Mouse (Mus musculus): ENCODE results near the gene C2cd2. TPM values are rescaled to one million over a fixed set of nuclear protein-coding genes. Genes with fewer than 3 reads are reported as not detected.

C2cd2 gene
- polyA plus RNA-seq, 1 experiment from 2014 or later = 11.7 TPM

DNA sequence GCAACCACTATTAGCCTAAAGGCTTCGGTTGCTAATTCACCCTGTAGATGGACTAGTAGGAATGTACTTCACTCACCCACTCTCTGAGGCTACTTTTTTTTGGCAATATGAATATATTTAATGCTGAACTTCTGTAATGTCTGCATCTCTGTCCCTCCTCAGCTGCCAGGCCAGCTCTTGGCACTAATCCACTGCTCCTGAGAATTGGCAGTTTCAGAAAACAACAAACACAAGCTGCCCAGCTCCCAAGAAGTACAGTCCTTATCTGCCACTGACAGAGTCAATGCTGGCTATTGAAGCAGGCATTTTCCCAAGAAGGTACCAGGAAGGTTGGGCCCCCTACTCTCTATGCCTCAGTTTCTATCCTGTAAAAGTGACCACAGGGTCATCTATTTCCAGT is 53.0 kb downstream of the C2cd2 start:
- H3K27ac ChIP-seq (ENCODE audit: low read length) = no peak overlapping the region
- no peak overlapping the region for H3K4me2 ChIP-seq (ENCODE audit: low read length)
- 94% methylated on average over 1 of the region's 1 CpGs for WGBS
- H3K9ac ChIP-seq (ENCODE audit: low read depth, low read length) = no peak overlapping the region
- no peak for ATAC-seq
- no peak overlapping the region for H3K4me3 ChIP-seq (ENCODE audit: low read depth, low read length)
- 0 out of 2 replicates have a peak, but pooled peaks cover 2% of the 10 kb centered on the region for H3K36me3 ChIP-seq (ENCODE audit: control insufficient read depth, insufficient read depth, low read length)
- H3K9me3 ChIP-seq (replicated peaks; ENCODE audit: control insufficient read depth, low read length, poor library complexity, severe bottlenecking) = no peaks in the 10 kb centered on the region
- H3K27me3 ChIP-seq (ENCODE audit: control insufficient read depth, insufficient read depth, low read depth, low read length) = no peaks in the 10 kb centered on the region
- no peaks in the 10 kb centered on the region for H3K4me1 ChIP-seq (ENCODE audit: control insufficient read depth, insufficient read depth, low read length)

DNA sequence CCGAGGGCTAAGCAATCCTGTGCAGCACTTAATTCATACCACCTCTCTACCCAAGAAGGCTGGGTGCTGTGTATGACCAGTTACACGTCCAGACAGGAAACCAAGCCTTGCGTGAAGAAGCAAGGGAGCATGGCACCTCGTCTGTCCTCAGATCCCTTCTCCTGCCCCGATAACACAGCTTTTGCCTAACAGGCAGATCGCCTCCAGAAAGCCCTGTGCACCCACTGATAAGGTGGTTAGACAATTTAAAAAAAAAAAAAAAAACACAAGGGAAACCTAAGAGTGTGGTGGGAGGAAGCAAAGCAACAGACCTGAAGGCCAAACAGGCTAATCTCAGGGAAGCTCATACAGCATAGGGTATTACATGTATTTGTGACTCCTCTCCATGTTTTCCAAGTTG is 54.9 kb downstream of the C2cd2 start:
- WGBS = 85% methylated on average over 6 of the region's 6 CpGs
- no peak for ATAC-seq
- Histone ChIP-seq H3K4me1 (ENCODE audit: control insufficient read depth, insufficient read depth, low read length) (no peaks in the 10 kb centered on the region), H3K27me3 (ENCODE audit: control insufficient read depth, insufficient read depth, low read depth, low read length) (no peaks in the 10 kb centered on the region), H3K36me3 (ENCODE audit: control insufficient read depth, insufficient read depth, low read length) (0 out of 2 replicates have a peak, but pooled peaks cover 2% of the 10 kb centered on the region), H3K4me3 (ENCODE audit: low read depth, low read length) (no peak overlapping the region), H3K9me3 (replicated peaks; ENCODE audit: control insufficient read depth, low read length, poor library complexity, severe bottlenecking) (no peaks in the 10 kb centered on the region), H3K4me2 (ENCODE audit: low read length) (no peak overlapping the region), H3K9ac (ENCODE audit: low read depth, low read length) (no peak overlapping the region), H3K27ac (ENCODE audit: low read length) (no peak overlapping the region)

DNA sequence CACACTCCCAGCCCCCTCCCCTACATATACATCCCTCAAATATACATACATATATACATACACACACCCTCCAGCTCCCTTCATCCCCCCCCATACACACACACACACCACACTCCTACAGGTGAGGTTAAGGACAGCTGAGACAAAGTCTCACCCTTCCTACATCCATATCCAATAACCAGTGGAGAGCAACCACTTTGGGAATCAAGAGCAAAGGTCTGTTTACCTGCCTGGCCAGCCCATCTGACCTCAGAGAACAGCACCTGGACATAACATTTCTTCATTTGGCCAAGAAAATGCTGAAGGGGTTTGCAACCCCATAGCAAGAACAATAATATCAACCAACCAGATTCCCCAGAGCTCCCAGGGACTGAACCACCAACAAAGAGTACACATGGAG is 56.1 kb downstream of the C2cd2 start:
- Histone ChIP-seq H3K4me2 (ENCODE audit: low read length) (no peak overlapping the region), H3K27me3 (ENCODE audit: control insufficient read depth, insufficient read depth, low read depth, low read length) (no peaks in the 10 kb centered on the region), H3K4me1 (ENCODE audit: control insufficient read depth, insufficient read depth, low read length) (no peaks in the 10 kb centered on the region), H3K9me3 (replicated peaks; ENCODE audit: control insufficient read depth, low read length, poor library complexity, severe bottlenecking) (no peaks in the 10 kb centered on the region), H3K27ac (ENCODE audit: low read length) (no peak overlapping the region), H3K36me3 (ENCODE audit: control insufficient read depth, insufficient read depth, low read length) (0 out of 2 replicates have a peak, but pooled peaks cover 2% of the 10 kb centered on the region), H3K9ac (ENCODE audit: low read depth, low read length) (no peak overlapping the region), H3K4me3 (ENCODE audit: low read depth, low read length) (no peak overlapping the region)
- no peak for ATAC-seq

DNA sequence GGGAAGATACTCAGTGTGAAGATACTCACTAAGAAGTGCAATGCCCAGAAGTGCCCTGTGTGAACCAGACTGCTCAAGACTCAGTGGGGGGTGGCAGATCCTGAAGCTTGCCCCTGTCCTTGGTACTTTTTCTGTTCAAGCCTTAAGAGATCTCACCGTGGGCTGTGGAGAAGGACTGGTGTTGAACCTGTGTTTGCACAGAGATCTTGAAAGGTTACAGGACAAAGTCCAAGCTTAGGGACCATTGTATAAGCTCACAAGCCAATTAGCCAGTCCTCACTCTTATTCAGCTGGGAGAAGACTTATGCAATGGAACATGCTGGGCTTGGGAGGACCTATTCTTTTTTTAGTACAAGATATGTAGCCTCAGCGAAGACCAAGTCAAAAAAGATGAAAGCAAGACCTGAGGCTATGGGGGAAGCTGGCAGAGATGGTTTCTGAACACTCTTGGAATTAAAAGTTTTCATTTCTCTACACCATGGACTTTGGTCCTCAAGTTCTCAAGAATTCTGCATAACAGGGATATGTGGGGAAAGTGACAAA is 56.9 kb downstream of the C2cd2 start:
- Histone ChIP-seq H3K4me1 (ENCODE audit: control insufficient read depth, insufficient read depth, low read length) (no peaks in the 10 kb centered on the region), H3K27me3 (ENCODE audit: control insufficient read depth, insufficient read depth, low read depth, low read length) (no peaks in the 10 kb centered on the region), H3K36me3 (ENCODE audit: control insufficient read depth, insufficient read depth, low read length) (0 out of 2 replicates have a peak, but pooled peaks cover 2% of the 10 kb centered on the region), H3K9me3 (replicated peaks; ENCODE audit: control insufficient read depth, low read length, poor library complexity, severe bottlenecking) (no peaks in the 10 kb centered on the region), H3K4me2 (ENCODE audit: low read length) (no peak overlapping the region), H3K27ac (ENCODE audit: low read length) (no peak overlapping the region), H3K9ac (ENCODE audit: low read depth, low read length) (no peak overlapping the region), H3K4me3 (ENCODE audit: low read depth, low read length) (no peak overlapping the region)
- no peak for ATAC-seq
- WGBS = 73% methylated on average over 2 of the region's 2 CpGs

DNA sequence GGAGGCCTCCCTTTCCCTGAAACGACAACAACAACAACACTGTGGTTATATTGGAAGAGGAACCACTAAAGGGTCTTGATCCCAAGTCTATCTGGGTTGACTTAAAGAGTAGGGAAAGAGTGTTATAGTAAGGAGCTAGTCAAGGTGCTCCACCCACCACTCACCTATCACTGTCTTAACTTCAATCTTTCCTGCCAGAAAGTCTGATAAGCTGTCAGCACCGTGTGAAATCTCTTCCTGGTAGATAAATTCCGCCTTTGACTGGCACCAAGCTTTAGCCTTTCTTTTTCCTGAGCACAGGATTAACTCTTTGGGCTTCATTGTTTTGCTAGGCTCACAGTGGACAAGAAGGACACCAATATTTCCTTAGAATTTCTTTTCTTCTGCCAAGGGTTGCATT is 58.4 kb downstream of the C2cd2 start:
- 0 out of 2 replicates have a peak, but pooled peaks cover 2% of the 10 kb centered on the region for H3K36me3 ChIP-seq (ENCODE audit: control insufficient read depth, insufficient read depth, low read length)
- H3K4me2 ChIP-seq (ENCODE audit: low read length) = no peak overlapping the region
- H3K9me3 ChIP-seq (replicated peaks; ENCODE audit: control insufficient read depth, low read length, poor library complexity, severe bottlenecking) = no peaks in the 10 kb centered on the region
- H3K4me3 ChIP-seq (ENCODE audit: low read depth, low read length) = no peak overlapping the region
- no peak for ATAC-seq
- no peak overlapping the region for H3K9ac ChIP-seq (ENCODE audit: low read depth, low read length)
- no peaks in the 10 kb centered on the region for H3K4me1 ChIP-seq (ENCODE audit: control insufficient read depth, insufficient read depth, low read length)
- no peaks in the 10 kb centered on the region for H3K27me3 ChIP-seq (ENCODE audit: control insufficient read depth, insufficient read depth, low read depth, low read length)
- H3K27ac ChIP-seq (ENCODE audit: low read length) = no peak overlapping the region
- 79% methylated on average over 3 of the region's 3 CpGs for WGBS

DNA sequence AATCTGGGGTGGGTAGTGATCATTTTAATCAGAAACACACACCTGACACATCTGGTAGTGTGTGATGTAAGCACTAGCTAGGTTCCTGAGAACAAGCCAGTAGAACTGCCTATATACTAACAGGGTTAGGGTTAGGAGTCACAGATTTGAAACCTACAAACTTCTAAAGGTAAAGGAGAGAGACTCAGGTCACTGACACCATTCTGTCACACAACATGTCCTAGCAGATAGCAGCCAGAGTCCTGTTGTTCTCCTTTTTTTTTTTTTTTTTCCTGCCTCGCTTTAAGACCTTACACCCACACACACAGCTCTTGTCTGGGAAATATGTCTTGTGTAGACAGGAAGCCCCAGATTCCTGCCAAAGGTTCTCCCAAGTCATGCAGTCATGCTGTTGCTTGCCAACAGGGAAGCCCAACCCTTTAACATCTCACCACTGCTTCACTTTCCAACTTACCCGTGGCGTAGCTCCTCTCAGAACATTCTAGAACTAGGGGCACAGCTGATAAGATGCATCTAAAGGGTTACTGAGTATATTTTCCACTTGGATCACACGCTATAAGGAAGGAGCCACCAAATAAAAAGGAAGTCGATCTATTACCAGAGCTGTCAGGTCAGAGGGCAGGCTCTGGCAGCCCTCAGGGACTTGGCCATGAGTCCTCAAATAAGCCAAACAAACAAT is 64.9 kb downstream of the C2cd2 start:
- 81% methylated on average over 5 of the region's 5 CpGs for WGBS
- no peaks in the 10 kb centered on the region for H3K27me3 ChIP-seq (ENCODE audit: control insufficient read depth, insufficient read depth, low read depth, low read length)
- ATAC-seq = no peak

DNA sequence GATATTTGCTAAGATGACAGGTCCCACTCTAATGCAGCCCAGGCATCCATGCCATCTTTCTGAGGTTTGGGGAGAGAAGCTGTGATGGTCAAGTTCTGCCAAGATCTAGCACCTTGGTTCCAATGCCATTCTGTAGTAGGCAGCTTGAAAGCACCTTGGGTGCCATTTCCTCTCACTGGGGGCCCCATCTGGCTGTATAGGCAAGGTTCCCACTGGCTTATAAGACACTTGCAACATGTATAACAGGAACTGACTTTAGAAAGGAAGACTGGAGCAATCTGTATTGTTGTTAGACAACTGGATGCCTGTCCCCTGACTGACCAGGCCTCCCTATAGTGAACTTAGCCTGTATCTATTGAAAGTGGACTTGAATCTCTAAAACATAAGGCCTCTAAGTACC is 74.6 kb downstream of the C2cd2 start:
- no peak overlapping the region for H3K4me3 ChIP-seq (ENCODE audit: low read depth, low read length)
- H3K27me3 ChIP-seq (ENCODE audit: control insufficient read depth, insufficient read depth, low read depth, low read length) = no peaks in the 10 kb centered on the region
- H3K36me3 ChIP-seq (ENCODE audit: control insufficient read depth, insufficient read depth, low read length) = 0 out of 2 replicates have a peak, but pooled peaks cover 2% of the 10 kb centered on the region
- H3K4me1 ChIP-seq (ENCODE audit: control insufficient read depth, insufficient read depth, low read length) = no peaks in the 10 kb centered on the region
- no peak for ATAC-seq
- H3K4me2 ChIP-seq (ENCODE audit: low read length) = no peak overlapping the region
- no peak overlapping the region for H3K9ac ChIP-seq (ENCODE audit: low read depth, low read length)
- no peaks in the 10 kb centered on the region for H3K9me3 ChIP-seq (replicated peaks; ENCODE audit: control insufficient read depth, low read length, poor library complexity, severe bottlenecking)
- no peak overlapping the region for H3K27ac ChIP-seq (ENCODE audit: low read length)

More for the DNA sequence above, 64.9 kb downstream of the C2cd2 start:
- no peak overlapping the region for H3K4me2 ChIP-seq (ENCODE audit: low read length)
- H3K4me3 ChIP-seq (ENCODE audit: low read depth, low read length) = no peak overlapping the region
- no peaks in the 10 kb centered on the region for H3K9me3 ChIP-seq (replicated peaks; ENCODE audit: control insufficient read depth, low read length, poor library complexity, severe bottlenecking)
- H3K9ac ChIP-seq (ENCODE audit: low read depth, low read length) = no peak overlapping the region
- no peaks in the 10 kb centered on the region for H3K36me3 ChIP-seq (ENCODE audit: control insufficient read depth, insufficient read depth, low read length)
- no peaks in the 10 kb centered on the region for H3K4me1 ChIP-seq (ENCODE audit: control insufficient read depth, insufficient read depth, low read length)
- no peak overlapping the region for H3K27ac ChIP-seq (ENCODE audit: low read length)

DNA sequence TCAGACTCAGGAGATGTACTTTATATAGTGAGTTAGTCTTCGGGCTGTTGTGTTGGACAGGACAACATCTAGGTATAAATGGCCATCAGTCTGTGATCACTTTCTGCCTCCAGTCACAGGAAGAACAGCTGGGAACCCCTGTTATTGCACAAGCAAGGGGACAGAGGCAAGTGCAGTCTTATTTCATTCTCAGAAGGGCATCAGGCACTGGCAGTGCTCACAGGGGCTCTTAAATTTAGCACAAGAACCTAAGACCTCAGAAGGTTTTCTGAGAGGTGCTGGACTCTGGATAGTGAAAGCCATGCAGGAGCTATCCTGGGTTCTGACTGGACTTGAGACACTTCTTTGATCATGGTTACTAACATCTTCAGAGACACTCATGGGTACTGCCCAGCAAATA is 78.7 kb downstream of the C2cd2 start:
- H3K4me2 ChIP-seq (ENCODE audit: low read length) = no peak overlapping the region
- H3K4me3 ChIP-seq (ENCODE audit: low read depth, low read length) = no peak overlapping the region
- WGBS = 94% methylated on average over 1 of the region's 1 CpGs
- H3K27ac ChIP-seq (ENCODE audit: low read length) = no peak overlapping the region
- no peaks in the 10 kb centered on the region; the same call in 1 of the 2 replicates for H3K36me3 ChIP-seq (ENCODE audit: control insufficient read depth, insufficient read depth, low read length)
- ATAC-seq = no peak
- no peak overlapping the region for H3K9ac ChIP-seq (ENCODE audit: low read depth, low read length)
- H3K27me3 ChIP-seq (ENCODE audit: control insufficient read depth, insufficient read depth, low read depth, low read length) = no peaks in the 10 kb centered on the region
- H3K9me3 ChIP-seq (replicated peaks; ENCODE audit: control insufficient read depth, low read length, poor library complexity, severe bottlenecking) = no peaks in the 10 kb centered on the region
- H3K4me1 ChIP-seq (ENCODE audit: control insufficient read depth, insufficient read depth, low read length) = no peaks in the 10 kb centered on the region

DNA sequence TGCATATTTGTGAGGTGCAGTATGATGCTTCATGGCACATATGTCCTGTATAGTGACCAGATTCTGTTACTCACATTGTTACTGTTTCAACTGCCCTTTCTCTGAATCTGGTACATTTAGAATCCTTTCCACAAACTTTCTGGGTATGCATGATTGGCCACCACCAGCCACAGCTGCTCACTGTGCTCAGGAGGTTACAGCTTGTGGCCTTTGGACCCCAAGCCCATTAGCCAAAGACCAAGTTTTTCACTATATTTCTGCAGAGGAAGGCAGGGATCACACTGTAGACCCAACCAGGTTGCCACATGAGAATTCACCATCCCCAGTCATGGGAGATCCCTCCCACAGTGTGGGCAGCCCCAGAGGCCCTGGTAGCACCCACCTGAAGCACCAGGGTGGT is 79.5 kb downstream of the C2cd2 start:
- H3K4me2 ChIP-seq (ENCODE audit: low read length) = no peak overlapping the region
- H3K36me3 ChIP-seq (ENCODE audit: control insufficient read depth, insufficient read depth, low read length) = no peaks in the 10 kb centered on the region; the same call in 1 of the 2 replicates
- no peaks in the 10 kb centered on the region for H3K9me3 ChIP-seq (replicated peaks; ENCODE audit: control insufficient read depth, low read length, poor library complexity, severe bottlenecking)
- no peaks in the 10 kb centered on the region for H3K27me3 ChIP-seq (ENCODE audit: control insufficient read depth, insufficient read depth, low read depth, low read length)
- no peak overlapping the region for H3K27ac ChIP-seq (ENCODE audit: low read length)
- H3K4me3 ChIP-seq (ENCODE audit: low read depth, low read length) = no peak overlapping the region
- no peaks in the 10 kb centered on the region for H3K4me1 ChIP-seq (ENCODE audit: control insufficient read depth, insufficient read depth, low read length)
- ATAC-seq = no peak
- no peak overlapping the region for H3K9ac ChIP-seq (ENCODE audit: low read depth, low read length)

Data from midbrain, embryonic 16.5 days (tissue).